Mouse (Mus musculus) left cerebral cortex, postnatal 25 days (tissue): ENCODE data around the gene Ccdc187. TPM values are rescaled to one million over a fixed set of nuclear protein-coding genes. Genes with fewer than 3 reads are reported as not detected.

ENCODE experiments used
- total RNA-seq, 2 experiments: library from RNA; stranded (reverse); gene quantifications; 2 replicates each; pipeline ENCODE4 v1.2.3; 2021

Ccdc187 gene
- total RNA-seq, 2 experiments from 2014 or later, result 0.57 to 4.3 TPM

Other genes with a start within 250 kb of the Ccdc187 start
- gene Nacc2, start 171.3 kb downstream of the Ccdc187 start, total RNA-seq, result 10 to 100 TPM; 64.8 to 75.2 TPM
- gene Lhx3, start 86.3 kb downstream of the Ccdc187 start, total RNA-seq, result under 1 TPM in 1 of 2 experiments, not detected in 1; 0.16 TPM
- 10 to 100 TPM; 23.0 to 23.5 TPM for gene Qsox2, start 57.0 kb downstream of the Ccdc187 start, total RNA-seq
- gene Gpsm1, start 21.0 kb upstream of the Ccdc187 start, total RNA-seq, result 10 to 100 TPM; 48.7 to 51.4 TPM
- 10 to 100 TPM; 28.0 to 28.4 TPM for gene Dnlz, start 57.6 kb upstream of the Ccdc187 start, total RNA-seq
- gene Card9, start 66.4 kb upstream of the Ccdc187 start, total RNA-seq, result 1 to 10 TPM; 2.6 to 3.3 TPM
- 10 to 100 TPM; 56.9 to 67.7 TPM for gene Snapc4, start 86.1 kb upstream of the Ccdc187 start, total RNA-seq
- 100 to 1,000 TPM; 146 to 163 TPM for gene Entr1, start 94.8 kb upstream of the Ccdc187 start, total RNA-seq
- gene Pmpca, start 94.8 kb upstream of the Ccdc187 start, total RNA-seq, result 10 to 100 TPM; 92.3 to 92.8 TPM
- 10 to 100 TPM; 19.9 to 22.4 TPM for gene Inpp5e, start 114.6 kb upstream of the Ccdc187 start, total RNA-seq
- 10 to 100 TPM; 43.1 to 49.2 TPM for gene Sec16a, start 150.7 kb upstream of the Ccdc187 start, total RNA-seq
- gene Notch1, start 222.1 kb upstream of the Ccdc187 start, total RNA-seq, result 10 to 100 TPM; 17.4 to 28.9 TPM